Mouse (Mus musculus): Measurements from ENCODE around the gene Pcsk5. TPM values are rescaled to one million over a fixed set of nuclear protein-coding genes. Genes with fewer than 3 reads are reported as not detected.
A peak's percentile ranks its signal among the peaks of the same experiment; 100 is the strongest.

The Pcsk5 gene
- polyA plus RNA-seq, 1 experiment from 2014 or later = 12.5 TPM

DNA sequence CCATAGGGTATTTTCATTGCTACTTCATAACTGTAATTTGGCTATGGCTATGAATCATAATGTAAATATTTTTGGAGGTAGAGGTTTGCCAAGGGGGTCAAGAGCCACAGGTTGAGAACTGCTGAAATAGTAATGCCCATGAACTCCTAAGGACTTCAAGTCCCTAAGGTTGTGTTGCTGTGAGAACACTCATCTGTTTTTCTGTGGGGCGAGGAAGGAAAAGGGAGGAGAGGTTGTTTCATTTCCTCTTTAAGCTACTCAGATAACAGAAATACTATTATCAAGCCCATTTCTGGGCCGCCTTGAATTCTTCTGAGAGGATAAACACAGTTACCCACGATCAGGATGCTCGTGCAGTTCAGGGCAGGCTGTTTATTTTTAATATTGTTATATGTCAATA is 440.6 kb downstream of the Pcsk5 start:
- H3K4me3 ChIP-seq (replicated peaks) = no peak overlapping the region
- H3K4me1 ChIP-seq = peaks cover 8% of the 10 kb centered on the region
- H3K4me2 ChIP-seq = no peak overlapping the region
- H3K9ac ChIP-seq = no peak overlapping the region
- H3K27me3 ChIP-seq = peaks cover 7% of the 10 kb centered on the region; the same call in 1 of the 2 replicates
- no peaks in the 10 kb centered on the region for H3K9me3 ChIP-seq
- ATAC-seq (ENCODE audit: low FRiP score) = no peak
- 89% methylated on average over 4 of the region's 4 CpGs for WGBS
- no peak overlapping the region for H3K27ac ChIP-seq
- H3K36me3 ChIP-seq (replicated peaks) = peaks cover 32% of the 10 kb centered on the region

DNA sequence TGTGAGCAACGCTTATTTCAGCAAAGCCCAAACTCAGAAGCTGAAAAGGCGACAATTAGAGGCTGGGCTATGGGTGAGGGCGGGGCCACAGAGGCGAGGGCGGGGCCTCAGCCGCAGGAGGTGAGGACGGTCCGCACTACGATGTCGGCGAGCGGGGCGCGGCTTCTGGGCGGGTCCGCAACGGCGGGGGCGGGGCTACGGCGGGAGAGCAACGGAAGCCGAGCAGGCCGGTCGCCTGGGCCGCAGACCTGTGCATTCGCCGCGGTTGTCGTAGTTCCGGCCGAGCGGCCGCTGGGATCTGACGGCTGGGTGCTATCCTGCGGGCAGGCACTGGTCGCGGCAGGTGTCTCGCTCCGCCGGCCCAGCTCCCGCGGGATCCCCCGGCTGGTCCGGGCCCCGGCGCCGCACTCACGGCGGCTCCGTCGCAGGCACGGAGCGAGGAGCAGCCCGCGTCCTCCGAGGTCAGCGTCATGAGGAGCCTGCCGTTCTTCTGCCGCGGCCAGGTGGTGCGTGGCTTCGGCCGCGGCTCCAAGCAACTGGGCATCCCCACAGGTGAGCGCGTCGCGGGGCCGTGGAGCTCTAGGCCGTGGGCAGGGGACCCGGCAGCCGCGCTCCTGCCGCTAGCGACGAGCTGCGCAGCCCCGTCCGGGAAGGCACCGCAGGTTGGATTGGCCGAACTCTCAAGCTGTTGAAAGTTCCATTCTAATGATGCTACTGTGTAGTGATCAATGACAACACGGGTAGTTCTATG is 443.4 kb downstream of the Pcsk5 start, which contains the start of gene Rfk:
Gene Rfk, plus strand, starts transcription at position 203 of the 751 bp plus-strand sequence.
- ATAC-seq (ENCODE audit: low FRiP score) = peak; percentile 98
- H3K9ac ChIP-seq = peak within 1 kb of the TSS; percentile 88
- 0 out of 2 replicates have a peak, but pooled peaks cover 14% of the 10 kb centered on the region for H3K36me3 ChIP-seq (replicated peaks)
- H3K9me3 ChIP-seq = no peaks in the 10 kb centered on the region
- H3K4me2 ChIP-seq = peak within 1 kb of the TSS; percentile 59
- under 1% methylated on average over 70 of the region's 83 CpGs for WGBS
- H3K27me3 ChIP-seq = peaks cover 7% of the 10 kb centered on the region; the same call in 1 of the 2 replicates
- peaks cover 8% of the 10 kb centered on the region for H3K4me1 ChIP-seq
- H3K4me3 ChIP-seq (replicated peaks) = peak within 1 kb of the TSS; percentile 87
- H3K27ac ChIP-seq = 0 out of 2 replicates have a peak within 1 kb of the TSS, but pooled peaks have one; percentile 31

- H3K4me3 ChIP-seq (replicated peaks) = no peak overlapping the region
Measured at GRCm38 (mm10) chr19:17392866-17393265, 444.6 kb downstream of the Pcsk5 start.

DNA sequence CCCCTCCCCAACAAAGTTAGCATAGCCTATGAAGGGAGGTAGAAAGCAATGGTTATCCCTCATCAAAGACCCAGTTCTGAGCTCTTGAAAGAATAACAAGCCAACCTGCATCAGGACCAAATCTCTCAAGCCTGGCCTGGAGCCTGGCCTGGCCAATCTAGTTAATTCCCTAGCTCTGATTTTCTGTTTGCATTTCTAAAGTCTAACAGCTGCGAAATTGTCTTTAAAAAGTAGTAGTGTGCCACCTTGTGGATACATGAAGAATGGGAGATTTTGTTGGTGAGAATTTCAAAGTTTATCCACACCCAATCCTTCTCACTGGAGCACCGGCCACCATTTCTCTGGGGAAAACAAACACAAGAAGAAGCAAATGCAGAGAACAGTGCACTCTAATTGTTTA is 449.0 kb downstream of the Pcsk5 start:
- Histone ChIP-seq H3K9me3 (no peaks in the 10 kb centered on the region), H3K27me3 (peaks cover 7% of the 10 kb centered on the region; the same call in 1 of the 2 replicates), H3K4me3 (replicated peaks) (no peak overlapping the region), H3K9ac (no peak overlapping the region), H3K27ac (no peak overlapping the region), H3K4me1 (peaks cover 6% of the 10 kb centered on the region; the same call in 1 of the 2 replicates), H3K36me3 (replicated peaks) (no peaks in the 10 kb centered on the region), H3K4me2 (no peak overlapping the region)
- 17% methylated on average over 2 of the region's 2 CpGs for WGBS
- ATAC-seq (ENCODE audit: low FRiP score) = peak; percentile 18; the same call in 1 of the 2 replicates

More at GRCm38 (mm10) chr19:17392866-17393265, 444.6 kb downstream of the Pcsk5 start:
- 7% methylated on average over 3 of the region's 3 CpGs for WGBS
- H3K9me3 ChIP-seq = no peaks in the 10 kb centered on the region
- H3K9ac ChIP-seq = no peak overlapping the region
- peaks cover 7% of the 10 kb centered on the region; the same call in 1 of the 2 replicates for H3K27me3 ChIP-seq
- H3K4me1 ChIP-seq = peaks cover 8% of the 10 kb centered on the region
- no peak for ATAC-seq (ENCODE audit: low FRiP score)
- H3K27ac ChIP-seq = no peak overlapping the region
- 0 out of 2 replicates have a peak overlapping the region, but pooled peaks have one; percentile 59 for H3K4me2 ChIP-seq
- H3K36me3 ChIP-seq (replicated peaks) = 0 out of 2 replicates have a peak, but pooled peaks cover 4% of the 10 kb centered on the region

DNA sequence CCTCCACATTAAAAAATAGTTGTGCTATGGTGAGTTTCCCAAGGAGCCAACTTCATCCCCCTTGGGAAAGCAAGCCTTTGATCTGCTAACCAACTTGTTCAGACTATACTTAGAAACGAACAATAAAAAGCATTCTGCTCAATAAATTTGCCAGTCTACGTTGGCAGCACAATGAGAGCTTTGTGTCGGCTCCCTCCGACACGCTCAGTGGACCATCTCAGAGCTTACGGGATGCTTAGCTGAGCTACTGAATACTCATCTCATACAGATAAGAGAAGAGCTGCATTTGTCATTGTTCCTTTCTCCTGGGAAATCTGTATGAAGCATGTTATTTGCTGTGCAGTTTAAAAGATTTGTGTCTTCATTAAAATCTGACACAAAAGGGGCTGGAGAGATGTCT is 451.0 kb downstream of the Pcsk5 start:
- no peaks in the 10 kb centered on the region; the same call in 1 of the 2 replicates for H3K27me3 ChIP-seq
- peaks cover 6% of the 10 kb centered on the region; the same call in 1 of the 2 replicates for H3K4me1 ChIP-seq
- H3K9ac ChIP-seq = no peak overlapping the region
- H3K36me3 ChIP-seq (replicated peaks) = no peaks in the 10 kb centered on the region
- H3K27ac ChIP-seq = no peak overlapping the region
- no peak overlapping the region for H3K4me3 ChIP-seq (replicated peaks)
- no peaks in the 10 kb centered on the region for H3K9me3 ChIP-seq
- no peak for ATAC-seq (ENCODE audit: low FRiP score)
- WGBS = 29% methylated on average over 6 of the region's 6 CpGs
- no peak overlapping the region for H3K4me2 ChIP-seq

- H3K4me2 ChIP-seq = no peak overlapping the region
- no peaks in the 10 kb centered on the region for H3K27me3 ChIP-seq
- H3K9ac ChIP-seq = no peak overlapping the region
Measured at GRCm38 (mm10) chr19:17385426-17385825, 452.0 kb downstream of the Pcsk5 start.

DNA sequence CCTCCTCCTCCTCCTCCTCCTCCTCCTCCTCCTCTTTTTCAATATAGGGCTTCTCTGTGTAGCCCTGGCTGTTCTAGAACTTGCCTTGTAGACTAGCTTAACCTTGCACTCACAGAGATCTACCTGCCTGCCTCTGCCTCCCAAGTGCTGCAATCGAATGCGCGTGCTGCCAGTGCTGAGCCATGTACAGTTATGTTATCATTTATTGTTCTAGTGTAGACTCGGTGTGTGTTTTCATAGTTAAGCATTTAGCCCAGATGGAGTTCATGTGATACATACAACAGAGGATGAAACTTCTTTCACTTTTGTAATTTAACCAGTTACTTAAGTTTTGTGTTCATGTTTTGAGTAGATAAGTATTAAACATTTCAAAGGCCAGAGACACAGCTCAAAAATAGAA is 452.4 kb downstream of the Pcsk5 start:
- H3K9me3 ChIP-seq = no peaks in the 10 kb centered on the region
- H3K27ac ChIP-seq = no peak overlapping the region
- 94% methylated on average over 4 of the region's 4 CpGs for WGBS
- no peak overlapping the region for H3K9ac ChIP-seq
- no peak for ATAC-seq (ENCODE audit: low FRiP score)
- H3K4me3 ChIP-seq (replicated peaks) = no peak overlapping the region
- peaks cover 6% of the 10 kb centered on the region; the same call in 1 of the 2 replicates for H3K4me1 ChIP-seq
- H3K4me2 ChIP-seq = no peak overlapping the region
- H3K27me3 ChIP-seq = no peaks in the 10 kb centered on the region
- H3K36me3 ChIP-seq (replicated peaks) = no peaks in the 10 kb centered on the region

More at GRCm38 (mm10) chr19:17385426-17385825, 452.0 kb downstream of the Pcsk5 start:
- 98% methylated on average over 1 of the region's 1 CpGs for WGBS
- Histone ChIP-seq H3K27ac (no peak overlapping the region), H3K4me3 (replicated peaks) (no peak overlapping the region), H3K9me3 (no peaks in the 10 kb centered on the region), H3K36me3 (replicated peaks) (no peaks in the 10 kb centered on the region), H3K4me1 (peaks cover 6% of the 10 kb centered on the region; the same call in 1 of the 2 replicates)
- ATAC-seq (ENCODE audit: low FRiP score) = no peak

DNA sequence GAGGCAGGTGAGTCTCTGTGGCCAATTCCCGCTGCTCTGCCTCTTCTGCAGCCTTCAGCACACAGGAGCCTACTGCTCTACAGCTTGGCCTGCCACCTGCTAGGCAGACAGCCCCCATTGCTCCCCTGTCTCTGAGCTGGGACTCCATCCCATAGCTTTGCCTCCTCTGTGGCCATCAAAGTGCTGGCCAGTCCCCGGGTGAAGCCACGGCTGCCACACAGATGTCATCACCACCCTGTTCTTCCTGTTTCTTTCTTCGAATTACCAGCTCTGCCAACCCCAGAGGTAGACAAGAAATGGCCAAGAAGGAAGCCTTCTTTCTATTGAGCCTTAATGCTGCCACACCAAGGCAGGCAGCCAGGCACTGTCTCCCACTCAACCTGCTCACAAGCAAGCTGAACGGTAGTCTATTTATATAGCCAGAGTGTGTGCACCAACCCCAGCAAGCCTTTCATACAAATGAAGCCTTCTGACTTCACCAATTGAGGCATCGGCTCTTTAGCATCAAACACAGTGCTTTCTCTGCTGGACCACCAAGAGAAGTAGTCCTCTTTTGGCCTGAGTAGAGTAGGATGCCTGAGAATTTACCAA is 454.5 kb downstream of the Pcsk5 start:
- H3K9ac ChIP-seq = no peak overlapping the region
- no peak for ATAC-seq (ENCODE audit: low FRiP score)
- H3K27me3 ChIP-seq = no peaks in the 10 kb centered on the region
- 86% methylated on average over 6 of the region's 6 CpGs for WGBS
- no peak overlapping the region for H3K4me2 ChIP-seq
- peaks cover 6% of the 10 kb centered on the region; the same call in 1 of the 2 replicates for H3K4me1 ChIP-seq
- H3K27ac ChIP-seq = no peak overlapping the region
- H3K4me3 ChIP-seq (replicated peaks) = no peak overlapping the region
- no peaks in the 10 kb centered on the region for H3K9me3 ChIP-seq
- no peaks in the 10 kb centered on the region for H3K36me3 ChIP-seq (replicated peaks)

All from forebrain, embryonic 12.5 days (tissue).